Mouse (Mus musculus) thymus, postnatal 25 days (tissue): ENCODE measurements around the gene Susd1.

ENCODE experiments used
- DNase-seq: peaks from one replicate; pipeline ENCODE4 v3.0.0; 2022

The Susd1 gene

GRCm38 (mm10) chr4:59277958-59278357 is 160.5 kb downstream of the Susd1 start:
- DNase-seq: no peak

GRCm38 (mm10) chr4:59275956-59276355 is 162.5 kb downstream of the Susd1 start:
- no peak for DNase-seq

- DNase-seq: peak; percentile 78
These were observed 162.9 kb downstream of the Susd1 start for GRCm38 (mm10) chr4:59275494-59275893.

GRCm38 (mm10) chr4:59274136-59274535 is 164.3 kb downstream of the Susd1 start:
- DNase-seq: no peak

- no peak for DNase-seq
These were observed 165.1 kb downstream of the Susd1 start for GRCm38 (mm10) chr4:59273342-59273741.

- DNase-seq: no peak
These were observed 172.8 kb downstream of the Susd1 start for GRCm38 (mm10) chr4:59265631-59266030.

GRCm38 (mm10) chr4:59265182-59265581 is 173.3 kb downstream of the Susd1 start:
- DNase-seq: no peak
